Mouse (Mus musculus): ENCODE results near the gene Rsl24d1.
"Not testable (repeated sequence)": the region's sequence is repeated elsewhere in the genome, so short reads cannot be mapped to it uniquely, and the experiment has no call there.

Gene Rsl24d1

GRCm38 (mm10) chr9:73103159-73103879 is 9.9 kb upstream of the Rsl24d1 start:
- peak; percentile 60 for DNase-seq

GRCm38 (mm10) chr9:73103880-73104198 is 9.4 kb upstream of the Rsl24d1 start:
- no peak for DNase-seq

DNA sequence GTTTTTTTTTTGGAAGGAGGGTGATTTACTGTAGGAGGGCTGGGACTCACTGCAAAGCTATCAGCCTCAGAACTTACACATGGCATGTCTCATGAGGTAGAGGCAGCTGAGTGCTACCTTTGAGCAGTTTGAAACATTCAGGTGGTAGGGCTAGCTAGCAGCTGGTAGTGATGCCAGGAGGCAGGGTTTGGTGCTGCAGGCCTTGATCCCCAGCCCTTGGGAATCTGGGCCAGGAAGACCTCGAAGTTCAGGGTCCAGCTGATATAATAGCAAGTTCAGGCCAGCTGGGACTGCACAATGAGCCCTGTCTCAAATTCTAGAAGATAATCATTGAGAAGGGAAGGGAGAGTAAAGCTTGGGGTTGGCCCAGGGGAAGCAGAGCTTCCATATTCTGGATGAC is 8.1 kb upstream of the Rsl24d1 start:
- DNase-seq, result no peak

DNA sequence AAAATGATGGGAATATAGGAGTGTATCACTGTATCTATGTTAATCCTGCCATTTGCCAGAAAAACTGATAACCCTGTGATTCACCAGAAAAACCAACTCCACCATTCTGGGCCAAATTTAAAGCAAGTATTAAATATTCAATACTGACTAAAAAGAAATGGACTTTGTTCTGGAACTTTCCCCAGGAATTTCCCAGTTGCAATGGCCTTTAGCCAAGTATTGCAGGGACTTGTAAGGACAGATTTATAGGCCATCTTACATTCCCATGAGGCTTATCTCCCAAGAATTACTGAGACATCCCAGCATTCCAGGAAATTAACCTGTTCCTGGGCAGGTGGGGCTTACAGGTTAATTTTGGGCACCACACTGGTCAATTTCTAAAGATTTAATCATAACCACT is 7.5 kb upstream of the Rsl24d1 start:
- no peak for DNase-seq

DNA sequence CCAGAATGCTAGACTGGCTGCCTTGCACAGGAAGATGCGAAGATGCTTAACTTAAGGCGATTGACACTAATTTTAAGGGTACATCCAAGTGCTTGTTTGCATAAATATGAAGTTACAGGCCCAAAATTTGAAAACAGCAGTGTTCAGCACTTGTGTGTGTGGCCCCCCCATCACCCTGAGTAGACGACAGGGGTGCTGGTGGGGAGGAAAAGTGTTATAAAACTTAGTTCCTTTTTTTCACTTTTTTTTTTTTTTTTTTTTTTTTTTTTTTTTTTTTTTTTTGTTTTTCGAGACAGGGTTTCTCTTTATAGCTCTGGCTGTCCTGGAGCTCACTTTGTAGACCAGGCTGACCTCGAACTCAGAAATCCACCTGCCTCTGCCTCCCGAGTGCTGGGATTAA is 3.5 kb downstream of the Rsl24d1 start:
- not testable (repeated sequence) for DNase-seq

DNA sequence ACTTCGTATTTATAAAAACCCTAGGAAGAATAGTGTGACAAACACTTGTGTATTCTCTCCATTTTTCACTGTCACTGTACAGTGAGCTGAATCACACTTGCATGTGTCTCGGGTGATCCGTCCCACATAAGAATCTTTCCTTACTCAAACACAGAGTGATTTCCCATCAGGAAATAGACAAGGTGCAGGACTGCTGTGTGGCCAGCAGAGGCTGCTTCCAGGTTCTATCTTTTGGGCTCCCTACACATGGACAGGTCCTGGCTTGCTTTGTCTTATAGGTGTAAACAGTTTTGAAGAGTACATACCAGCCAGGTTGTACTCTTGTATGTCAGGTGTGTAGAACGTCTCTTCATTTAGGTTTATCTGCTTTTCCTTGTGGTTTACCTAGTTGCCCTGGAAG is 4.8 kb downstream of the Rsl24d1 start:
- DNase-seq, result no peak

DNA sequence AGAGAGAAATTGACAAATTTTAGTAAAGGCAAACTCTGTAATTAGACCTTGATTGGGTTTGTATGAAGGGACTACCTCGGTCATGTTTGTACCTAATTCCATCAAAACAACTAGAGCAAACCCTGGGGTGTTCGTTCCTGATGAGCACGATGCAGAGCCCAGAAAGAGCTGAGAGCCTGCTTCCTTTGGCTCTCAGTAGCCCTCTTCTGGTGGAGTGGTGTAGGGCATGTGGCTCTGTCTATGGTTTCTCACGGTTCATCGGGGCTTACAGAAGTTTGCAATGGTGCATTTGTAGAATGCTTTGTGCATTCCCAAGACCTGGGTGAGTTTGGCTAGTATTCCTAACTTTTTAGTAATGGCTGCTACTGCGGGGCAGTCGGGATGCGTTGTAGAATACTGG is 8.5 kb downstream of the Rsl24d1 start:
- DNase-seq, result peak; percentile 29

- no peak for DNase-seq
Measured at GRCm38 (mm10) chr9:73125043-73125570, 11.9 kb downstream of the Rsl24d1 start.

DNA sequence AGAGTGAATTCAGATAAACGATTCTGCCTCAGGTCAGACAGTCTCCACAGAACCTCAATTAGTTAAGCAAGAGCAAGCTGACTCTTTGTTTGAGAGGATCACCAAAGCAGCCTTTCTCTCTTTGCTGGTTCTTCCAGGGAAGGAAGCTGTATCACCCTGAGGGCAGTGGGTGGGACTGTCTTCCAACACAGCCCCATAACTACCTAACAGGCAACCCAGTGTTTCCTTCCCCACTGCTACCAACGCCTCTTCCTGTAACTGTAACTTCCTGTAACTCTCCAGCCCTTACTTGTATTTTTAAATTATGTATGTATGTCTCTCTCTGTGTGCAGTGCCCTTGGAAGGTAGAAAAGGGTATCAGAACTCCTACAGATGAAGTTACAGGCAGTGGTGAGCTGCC is 14.2 kb downstream of the Rsl24d1 start:
- no peak for DNase-seq

- DNase-seq, result no peak
Measured at GRCm38 (mm10) chr9:73129875-73130274, 16.6 kb downstream of the Rsl24d1 start.

DNA sequence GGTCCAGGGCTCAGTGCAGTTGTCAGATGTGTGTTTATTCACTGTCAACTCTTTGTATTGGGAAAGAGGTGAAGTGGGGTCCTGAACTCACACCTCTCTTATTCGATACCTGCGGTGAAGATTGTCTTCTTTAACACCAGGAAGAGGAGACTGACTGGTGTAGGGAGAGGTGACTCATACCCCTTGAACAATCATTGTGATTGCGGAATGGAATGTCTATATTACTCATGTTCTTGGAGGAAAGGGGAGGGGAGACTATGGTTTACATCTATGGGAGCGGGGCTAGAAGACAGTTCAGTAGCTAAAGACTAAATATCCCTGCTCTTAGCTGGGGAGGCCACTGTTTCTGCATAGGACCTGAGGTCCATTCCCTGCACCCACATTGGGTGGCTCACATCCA is 17.3 kb downstream of the Rsl24d1 start:
- DNase-seq, result no peak

- peak; percentile 25 for DNase-seq
Measured at GRCm38 (mm10) chr9:73137341-73137886, 24.2 kb downstream of the Rsl24d1 start.

GRCm38 (mm10) chr9:73154347-73154746 is 41.1 kb downstream of the Rsl24d1 start:
- DNase-seq, result peak; percentile 24

DNA sequence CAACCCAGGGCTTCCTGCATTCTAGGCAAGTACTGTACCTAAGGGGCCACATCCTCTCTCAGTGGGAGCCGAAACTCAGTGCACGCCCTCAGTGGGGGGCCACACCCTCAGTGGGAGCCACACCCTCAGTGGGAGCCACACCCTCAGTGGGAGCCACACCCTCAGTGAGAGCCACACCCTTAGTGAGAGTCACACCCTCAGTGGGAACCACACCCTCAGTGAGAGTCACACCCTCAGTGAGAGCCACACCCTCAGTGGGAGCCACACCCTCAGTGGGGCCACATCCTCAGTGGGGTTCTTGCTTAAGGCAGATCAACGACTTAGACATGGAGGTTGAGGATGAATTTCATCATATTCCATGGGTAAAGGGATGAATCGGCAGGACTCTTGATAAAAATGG is 44.7 kb downstream of the Rsl24d1 start:
- no peak for DNase-seq

- DNase-seq, result peak; percentile 40
Measured at GRCm38 (mm10) chr9:73159265-73159664, 46.0 kb downstream of the Rsl24d1 start.

GRCm38 (mm10) chr9:73162571-73163333 is 49.5 kb downstream of the Rsl24d1 start:
- peak; percentile 92 for DNase-seq

DNA sequence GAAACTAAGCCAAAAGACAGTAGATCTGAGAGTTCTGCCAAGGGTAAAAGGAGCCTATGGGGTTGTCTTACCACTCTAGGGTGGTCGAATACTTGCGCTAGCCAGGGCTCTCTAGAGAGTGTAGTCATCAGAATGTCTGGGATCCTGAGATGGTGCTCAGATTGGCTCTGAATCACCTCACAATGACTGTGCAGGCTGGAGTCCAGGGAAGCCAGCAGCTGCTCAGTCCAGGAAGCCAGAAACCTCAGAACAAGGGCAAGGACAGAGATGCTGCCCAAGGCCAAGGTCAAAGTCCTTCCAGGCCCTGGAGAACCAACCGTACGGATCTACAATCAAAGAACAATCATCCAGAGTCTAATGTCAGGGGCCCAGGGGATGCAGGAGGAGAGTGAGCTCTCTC is 52.4 kb downstream of the Rsl24d1 start:
- DNase-seq, result no peak
